Mouse (Mus musculus) E14TG2a.4 (cell line): ENCODE measurements around the gene Bpifb1.
"Not testable (repeated sequence)": the region's sequence is repeated elsewhere in the genome, so short reads cannot be mapped to it uniquely, and the experiment has no call there.

Source experiments
- H3K27me3 ChIP-seq: 2 replicates; pipeline ENCODE4 v1.6.1; 2014; ENCODE audit warnings: low read length, control low read depth; ENCODE audit not compliant: insufficient read depth
- H3K36me3 ChIP-seq: 2 replicates; pipeline ENCODE4 v1.6.1; 2014; ENCODE audit warnings: low read length, control low read depth; ENCODE audit not compliant: insufficient read depth
- H3K4me1 ChIP-seq: replicated peaks from 2 replicates; pipeline ENCODE4 v1.6.1; 2014; ENCODE audit warnings: low read depth, low read length, control low read depth
- H3K4me3 ChIP-seq: replicated peaks from 2 replicates; pipeline ENCODE4 v1.5.1; 2014; ENCODE audit warnings: mild to moderate bottlenecking, low read length
- H3K9me3 ChIP-seq: 2 replicates; pipeline ENCODE4 v1.6.1; 2014; ENCODE audit warnings: low read length, control low read depth
- CTCF ChIP-seq: conservative IDR thresholded peaks from 2 replicates; pipeline ENCODE4 v1.5.1; 2014; ENCODE audit warnings: low read length
- NANOG ChIP-seq: IDR thresholded peaks from 2 replicates; pipeline ENCODE4 v1.6.1; 2014; ENCODE audit warnings: borderline replicate concordance, low read length, mixed read lengths
- POU5F1 ChIP-seq: IDR thresholded peaks from 2 replicates; pipeline ENCODE4 v1.6.1; 2014; ENCODE audit warnings: low read length, borderline replicate concordance

The Bpifb1 gene

GRCm38 (mm10) chr2:154223265-154223916, 32.8 kb downstream of the Bpifb1 start, which contains the start of gene Bpifb5:
Gene Bpifb5 (plus strand): TSS chr2:154223742.
- H3K27me3 ChIP-seq, result peaks cover 7% of the 10 kb centered on the region; the same call in 1 of the 2 replicates
- no peak for TF ChIP-seq NANOG
- no peak for TF ChIP-seq CTCF
- no peaks in the 10 kb centered on the region for H3K36me3 ChIP-seq

GRCm38 (mm10) chr2:154223917-154224273, 33.3 kb downstream of the Bpifb1 start:
- Histone ChIP-seq H3K27me3 (peaks cover 7% of the 10 kb centered on the region; the same call in 1 of the 2 replicates), H3K9me3 (no peaks in the 10 kb centered on the region), H3K4me1 (peaks cover 31% of the 10 kb centered on the region), H3K36me3 (no peaks in the 10 kb centered on the region), H3K4me3 (peak overlapping the region; percentile 48)
- TF ChIP-seq NANOG, result no peak
- no peak for TF ChIP-seq POU5F1
- TF ChIP-seq CTCF, result no peak

More at GRCm38 (mm10) chr2:154223265-154223916, 32.8 kb downstream of the Bpifb1 start, which contains the start of gene Bpifb5:
- Histone ChIP-seq H3K4me1 (peaks cover 27% of the 10 kb centered on the region), H3K9me3 (no peaks in the 10 kb centered on the region), H3K4me3 (peak within 1 kb of the TSS; percentile 48)

- Histone ChIP-seq H3K27me3 (peaks cover 10% of the 10 kb centered on the region; the same call in 1 of the 2 replicates), H3K36me3 (no peaks in the 10 kb centered on the region), H3K4me3 (no peak overlapping the region), H3K4me1 (peaks cover 32% of the 10 kb centered on the region), H3K9me3 (no peaks in the 10 kb centered on the region)
- TF ChIP-seq POU5F1 (no peak), NANOG (no peak), CTCF (no peak)
These were observed 36.4 kb downstream of the Bpifb1 start for GRCm38 (mm10) chr2:154226991-154227390.

GRCm38 (mm10) chr2:154227830-154228229, 37.2 kb downstream of the Bpifb1 start:
- H3K27me3 ChIP-seq, result peaks cover 10% of the 10 kb centered on the region
- no peak overlapping the region for H3K4me3 ChIP-seq
- no peaks in the 10 kb centered on the region for H3K36me3 ChIP-seq
- no peak for TF ChIP-seq NANOG
- TF ChIP-seq POU5F1, result no peak
- TF ChIP-seq CTCF, result no peak
- H3K4me1 ChIP-seq, result peaks cover 30% of the 10 kb centered on the region
- H3K9me3 ChIP-seq, result no peaks in the 10 kb centered on the region

- Histone ChIP-seq H3K36me3 (no peaks in the 10 kb centered on the region), H3K9me3 (no peaks in the 10 kb centered on the region), H3K27me3 (peaks cover 2% of the 10 kb centered on the region), H3K4me1 (peaks cover 18% of the 10 kb centered on the region), H3K4me3 (no peak overlapping the region)
- no peak for TF ChIP-seq CTCF
These were observed 42.8 kb downstream of the Bpifb1 start for GRCm38 (mm10) chr2:154233426-154233825.

- no peaks in the 10 kb centered on the region for H3K27me3 ChIP-seq
- no peaks in the 10 kb centered on the region for H3K36me3 ChIP-seq
- H3K9me3 ChIP-seq, result peaks cover 52% of the 10 kb centered on the region
- H3K4me3 ChIP-seq, result no peak overlapping the region
- H3K4me1 ChIP-seq, result peaks cover 6% of the 10 kb centered on the region
- TF ChIP-seq CTCF, result no peak
- TF ChIP-seq POU5F1, result no peak
- TF ChIP-seq NANOG, result no peak
These were observed 50.2 kb downstream of the Bpifb1 start for GRCm38 (mm10) chr2:154240771-154241170.

- H3K4me3 ChIP-seq, H3K27me3 ChIP-seq, H3K4me1 ChIP-seq, H3K36me3 ChIP-seq: not testable (repeated sequence)
- peaks cover 57% of the 10 kb centered on the region for H3K9me3 ChIP-seq
These were observed 52.1 kb downstream of the Bpifb1 start for GRCm38 (mm10) chr2:154242726-154243125.

GRCm38 (mm10) chr2:154243356-154244036, 52.9 kb downstream of the Bpifb1 start:
- Histone ChIP-seq H3K4me3 (no peak overlapping the region), H3K27me3 (no peaks in the 10 kb centered on the region), H3K36me3 (no peaks in the 10 kb centered on the region), H3K9me3 (peaks cover 57% of the 10 kb centered on the region), H3K4me1 (no peaks in the 10 kb centered on the region)
- TF ChIP-seq CTCF, result no peak
- no peak for TF ChIP-seq POU5F1
- no peak for TF ChIP-seq NANOG

GRCm38 (mm10) chr2:154245322-154245721, 54.7 kb downstream of the Bpifb1 start:
- no peak for TF ChIP-seq NANOG
- TF ChIP-seq POU5F1, result no peak
- TF ChIP-seq CTCF, result no peak
- Histone ChIP-seq H3K4me3 (no peak overlapping the region), H3K27me3 (no peaks in the 10 kb centered on the region), H3K36me3 (no peaks in the 10 kb centered on the region), H3K4me1 (no peaks in the 10 kb centered on the region), H3K9me3 (peaks cover 57% of the 10 kb centered on the region)

GRCm38 (mm10) chr2:154255254-154255653, 64.6 kb downstream of the Bpifb1 start:
- not testable (repeated sequence) for H3K4me3 ChIP-seq, H3K36me3 ChIP-seq, H3K27me3 ChIP-seq, H3K9me3 ChIP-seq, H3K4me1 ChIP-seq
